Mouse (Mus musculus): ENCODE measurements around the gene Uqcr11. TPM values are rescaled to one million over a fixed set of nuclear protein-coding genes. Genes with fewer than 3 reads are reported as not detected.

Gene Uqcr11
- polyA plus RNA-seq, 1 experiment from 2014 or later, result 628 TPM

DNA sequence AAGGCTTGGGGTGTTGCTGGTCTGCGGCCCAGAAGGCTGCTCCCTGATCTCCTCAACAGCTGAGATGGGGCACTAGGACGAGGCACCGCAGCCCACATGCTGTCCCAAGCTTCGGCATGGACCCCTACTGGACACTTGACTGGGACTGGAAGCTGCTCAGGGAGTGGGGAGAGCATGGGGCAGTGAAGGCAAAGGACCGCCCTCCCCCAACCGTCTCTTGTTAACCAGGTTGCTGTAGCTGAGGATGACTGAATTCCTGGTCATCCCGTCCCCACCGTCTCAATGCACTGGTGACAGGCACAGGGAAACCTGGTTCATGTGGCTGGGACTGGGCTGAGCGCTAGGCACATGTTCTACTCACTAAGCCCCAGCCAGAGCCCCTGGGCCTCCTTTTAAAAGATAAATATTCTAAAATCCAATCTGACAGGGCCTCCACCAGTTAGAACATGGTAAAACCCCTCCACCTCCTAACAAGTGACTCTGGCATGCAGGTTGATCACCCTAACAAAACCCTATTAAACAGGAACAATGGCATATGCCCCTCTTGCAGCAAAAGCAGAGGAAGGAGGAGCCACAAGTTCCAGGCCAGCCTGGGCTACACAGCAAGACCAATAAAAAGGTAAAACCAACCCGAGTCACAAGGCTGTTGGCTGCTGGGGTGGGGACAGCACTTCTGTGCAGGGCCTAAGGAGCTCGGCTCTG is 9.7 kb downstream of the Uqcr11 start:
- no peak for ATAC-seq
- Histone ChIP-seq H3K9ac (peak overlapping the region; percentile 96), H3K27me3 (replicated peaks) (no peaks in the 10 kb centered on the region), H3K27ac (peak overlapping the region; percentile 99), H3K4me2 (peak overlapping the region; percentile 95), H3K4me1 (peaks cover 67% of the 10 kb centered on the region), H3K4me3 (peak overlapping the region; percentile 82), H3K36me3 (peaks cover 60% of the 10 kb centered on the region), H3K9me3 (replicated peaks) (no peaks in the 10 kb centered on the region)
- 74% methylated on average over 11 of the region's 11 CpGs for WGBS (ENCODE audit: insufficient replicate concordance)

DNA sequence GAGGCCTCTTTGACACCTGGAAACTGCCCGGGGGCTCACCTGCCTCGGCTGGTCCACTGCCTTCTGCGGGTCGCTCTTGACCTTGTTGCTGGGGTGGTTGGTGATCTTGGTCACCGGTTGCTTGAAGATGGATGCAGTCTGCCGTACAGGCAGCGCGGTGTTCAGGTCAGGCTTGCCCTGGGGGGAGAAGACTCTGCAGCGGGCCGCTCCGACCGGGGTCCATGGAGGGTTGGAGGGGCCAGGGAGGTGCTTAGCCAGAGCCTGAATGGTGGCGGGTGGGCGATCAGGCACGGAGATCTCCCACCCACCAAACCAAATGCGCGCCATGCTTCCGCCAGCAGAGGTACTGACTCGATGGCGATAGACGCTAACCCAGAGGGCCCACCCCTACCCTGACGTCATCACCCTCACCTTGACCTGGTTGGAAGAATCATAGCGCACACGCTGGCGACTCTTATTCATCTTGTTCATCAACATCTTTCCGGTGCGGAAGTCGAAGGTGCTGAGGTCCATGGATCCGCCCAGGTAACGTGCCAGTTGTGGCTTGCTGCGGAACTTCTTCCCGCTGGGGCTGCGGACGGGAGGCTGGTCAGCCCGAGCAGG is 11.5 kb downstream of the Uqcr11 start:
- Histone ChIP-seq H3K4me1 (peaks cover 54% of the 10 kb centered on the region), H3K36me3 (peaks cover 68% of the 10 kb centered on the region), H3K27me3 (replicated peaks) (no peaks in the 10 kb centered on the region), H3K9me3 (replicated peaks) (no peaks in the 10 kb centered on the region), H3K4me2 (no peak overlapping the region), H3K4me3 (no peak overlapping the region), H3K9ac (no peak overlapping the region), H3K27ac (no peak overlapping the region)
- 88% methylated on average over 35 of the region's 35 CpGs for WGBS (ENCODE audit: insufficient replicate concordance)
- no peak for ATAC-seq

DNA sequence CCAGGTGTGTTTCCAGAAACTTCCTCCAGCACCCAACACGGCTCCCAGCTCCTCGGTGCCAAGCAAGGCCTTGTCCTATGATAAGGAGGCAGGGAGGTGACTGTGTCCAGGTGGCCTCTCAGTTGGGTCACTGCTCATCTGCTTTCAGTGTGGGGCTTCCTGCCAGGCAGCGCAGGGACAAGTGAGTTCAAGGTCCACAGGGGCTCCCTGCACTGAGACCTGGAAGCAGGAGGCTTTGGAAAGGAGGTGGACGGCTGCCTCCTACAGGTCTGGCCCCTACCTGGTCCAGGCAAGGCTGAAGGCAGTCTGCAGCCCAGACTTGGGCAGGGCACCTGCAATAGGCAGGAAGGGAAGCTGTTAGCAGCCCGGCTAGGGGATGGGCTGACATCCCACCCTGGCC is 13.9 kb downstream of the Uqcr11 start:
- H3K9me3 ChIP-seq (replicated peaks), result no peaks in the 10 kb centered on the region
- no peak overlapping the region for H3K27ac ChIP-seq
- no peak for ATAC-seq
- no peak overlapping the region for H3K9ac ChIP-seq
- no peak overlapping the region for H3K4me3 ChIP-seq
- H3K4me1 ChIP-seq, result peaks cover 58% of the 10 kb centered on the region
- no peak overlapping the region for H3K4me2 ChIP-seq
- WGBS (ENCODE audit: insufficient replicate concordance), result 83% methylated on average over 5 of the region's 5 CpGs
- no peaks in the 10 kb centered on the region for H3K27me3 ChIP-seq (replicated peaks)
- H3K36me3 ChIP-seq, result peaks cover 73% of the 10 kb centered on the region

DNA sequence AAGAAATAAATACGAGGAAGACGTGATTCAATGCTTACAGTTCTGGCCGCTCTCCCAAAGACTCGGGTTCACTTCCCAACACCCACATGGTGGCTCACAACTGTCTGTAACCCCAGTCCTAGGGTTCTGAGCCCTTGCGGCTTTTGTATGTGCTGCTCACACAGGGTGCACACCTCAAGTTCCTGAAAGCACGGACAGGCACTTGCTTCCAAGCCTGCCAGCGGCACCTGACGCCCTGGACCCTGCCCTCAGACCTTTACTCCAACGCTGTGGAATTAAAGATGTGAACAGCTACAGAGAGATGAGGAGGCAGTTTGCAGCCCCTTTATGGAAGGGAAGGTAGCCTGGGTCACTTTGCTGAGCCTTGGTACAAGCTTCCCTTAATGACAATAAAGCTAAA is 15.9 kb downstream of the Uqcr11 start:
- Histone ChIP-seq H3K9ac (no peak overlapping the region), H3K36me3 (peaks cover 60% of the 10 kb centered on the region), H3K27me3 (replicated peaks) (0 out of 2 replicates have a peak, but pooled peaks cover 8% of the 10 kb centered on the region), H3K4me2 (no peak overlapping the region), H3K9me3 (replicated peaks) (no peaks in the 10 kb centered on the region), H3K27ac (peak overlapping the region; percentile 50; the same call in 1 of the 2 replicates), H3K4me3 (no peak overlapping the region), H3K4me1 (peaks cover 55% of the 10 kb centered on the region)
- WGBS (ENCODE audit: insufficient replicate concordance), result 84% methylated on average over 9 of the region's 9 CpGs
- no peak for ATAC-seq

DNA sequence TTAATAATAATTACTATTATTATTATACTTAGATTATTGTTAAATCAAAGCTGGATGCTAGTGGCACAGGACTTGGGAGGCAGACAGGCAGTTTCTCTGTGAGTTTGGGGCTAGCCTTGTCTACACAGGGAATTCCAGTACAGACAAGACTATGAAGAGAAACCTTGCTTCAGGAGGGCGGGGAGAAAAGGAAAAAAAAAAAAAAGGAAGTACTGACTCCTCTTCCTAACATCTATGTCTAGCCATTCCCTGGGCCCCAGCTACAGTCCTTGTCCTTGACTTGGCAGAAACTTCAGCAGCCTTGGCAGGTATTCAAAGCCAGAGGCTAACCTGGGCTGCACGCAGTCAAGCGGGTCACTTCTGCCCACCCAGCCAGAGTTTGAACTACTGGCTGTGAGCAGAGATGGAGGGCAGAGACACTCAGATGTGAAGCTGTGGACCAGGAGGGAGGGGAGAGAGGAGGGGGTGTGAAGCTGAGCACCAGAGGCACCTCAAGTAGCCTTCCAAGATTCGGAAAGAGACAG is 17.4 kb downstream of the Uqcr11 start:
- 68% methylated on average over 4 of the region's 4 CpGs for WGBS (ENCODE audit: insufficient replicate concordance)

DNA sequence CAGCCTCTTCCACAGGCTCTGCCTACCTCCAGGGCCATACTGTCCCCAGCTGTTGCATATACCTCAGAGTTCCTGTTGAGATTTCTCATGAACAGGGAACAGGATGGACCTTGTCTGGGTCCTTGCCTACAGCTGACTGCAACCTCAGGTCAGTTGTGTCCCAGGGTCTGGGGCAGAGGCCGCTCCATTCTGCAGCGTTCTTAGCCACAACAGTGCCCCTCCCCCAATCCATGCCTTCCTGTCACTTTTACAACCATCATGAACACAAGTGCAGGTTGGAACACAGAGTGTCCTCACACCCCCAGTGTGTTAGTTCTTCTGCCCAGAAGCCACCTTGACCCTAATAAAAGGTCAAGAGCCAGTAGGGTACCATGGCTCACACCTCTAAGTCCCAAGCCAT is 17.9 kb downstream of the Uqcr11 start:
- WGBS (ENCODE audit: insufficient replicate concordance), result 8% methylated on average over 2 of the region's 2 CpGs
- Histone ChIP-seq H3K4me3 (no peak overlapping the region), H3K27ac (peak overlapping the region; percentile 71; the same call in 1 of the 2 replicates), H3K4me2 (peak overlapping the region; percentile 94), H3K9ac (no peak overlapping the region; the same call in 1 of the 2 replicates), H3K9me3 (replicated peaks) (no peaks in the 10 kb centered on the region), H3K27me3 (replicated peaks) (peaks cover 8% of the 10 kb centered on the region; the same call in 1 of the 2 replicates), H3K4me1 (peaks cover 61% of the 10 kb centered on the region), H3K36me3 (peaks cover 41% of the 10 kb centered on the region)
- no peak for ATAC-seq

More for the DNA sequence above, 17.4 kb downstream of the Uqcr11 start:
- Histone ChIP-seq H3K27me3 (replicated peaks) (peaks cover 8% of the 10 kb centered on the region; the same call in 1 of the 2 replicates), H3K4me3 (no peak overlapping the region), H3K9ac (no peak overlapping the region), H3K4me2 (no peak overlapping the region; the same call in 1 of the 2 replicates), H3K27ac (no peak overlapping the region), H3K36me3 (peaks cover 46% of the 10 kb centered on the region), H3K9me3 (replicated peaks) (no peaks in the 10 kb centered on the region), H3K4me1 (peaks cover 59% of the 10 kb centered on the region)
- ATAC-seq, result no peak

DNA sequence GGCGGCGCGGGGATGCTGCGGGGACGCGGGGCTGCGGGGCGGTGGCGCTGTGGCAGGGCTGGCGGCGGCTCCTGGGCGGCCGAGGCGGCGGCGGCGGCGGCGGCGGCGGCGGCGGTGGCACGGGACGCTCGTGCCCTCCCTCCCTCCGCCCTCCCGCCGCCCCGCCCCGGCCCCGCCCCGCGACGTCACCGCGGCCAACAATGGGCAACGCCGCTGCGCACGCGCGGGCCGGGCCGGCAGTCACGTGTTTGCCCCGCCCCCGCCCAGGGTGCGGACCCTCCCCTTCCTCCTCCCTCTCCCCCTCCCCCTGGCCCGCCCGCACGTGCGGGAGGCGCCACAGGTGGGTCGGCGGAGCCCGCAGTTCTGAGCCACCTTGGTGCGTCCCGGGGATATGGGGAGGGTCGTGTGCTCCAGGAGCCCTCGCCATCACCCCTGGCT is 19.1 kb downstream of the Uqcr11 start, which contains the start of gene Mex3d:
Mex3d (minus strand) TSS at position 138 of the 438 bp plus-strand sequence.
- peak within 1 kb of the TSS; percentile 71 for H3K27ac ChIP-seq
- ATAC-seq, result peak; percentile 40; the same call in 1 of the 2 replicates
- no peaks in the 10 kb centered on the region for H3K9me3 ChIP-seq (replicated peaks)
- H3K36me3 ChIP-seq, result peaks cover 36% of the 10 kb centered on the region
- H3K9ac ChIP-seq, result peak within 1 kb of the TSS; percentile 80
- H3K4me1 ChIP-seq, result peaks cover 59% of the 10 kb centered on the region
- peak within 1 kb of the TSS; percentile 73 for H3K4me3 ChIP-seq
- peak within 1 kb of the TSS; percentile 94 for H3K4me2 ChIP-seq
- H3K27me3 ChIP-seq (replicated peaks), result peaks cover 8% of the 10 kb centered on the region; the same call in 1 of the 2 replicates
- WGBS (ENCODE audit: insufficient replicate concordance), result under 1% methylated on average over 34 of the region's 61 CpGs

DNA sequence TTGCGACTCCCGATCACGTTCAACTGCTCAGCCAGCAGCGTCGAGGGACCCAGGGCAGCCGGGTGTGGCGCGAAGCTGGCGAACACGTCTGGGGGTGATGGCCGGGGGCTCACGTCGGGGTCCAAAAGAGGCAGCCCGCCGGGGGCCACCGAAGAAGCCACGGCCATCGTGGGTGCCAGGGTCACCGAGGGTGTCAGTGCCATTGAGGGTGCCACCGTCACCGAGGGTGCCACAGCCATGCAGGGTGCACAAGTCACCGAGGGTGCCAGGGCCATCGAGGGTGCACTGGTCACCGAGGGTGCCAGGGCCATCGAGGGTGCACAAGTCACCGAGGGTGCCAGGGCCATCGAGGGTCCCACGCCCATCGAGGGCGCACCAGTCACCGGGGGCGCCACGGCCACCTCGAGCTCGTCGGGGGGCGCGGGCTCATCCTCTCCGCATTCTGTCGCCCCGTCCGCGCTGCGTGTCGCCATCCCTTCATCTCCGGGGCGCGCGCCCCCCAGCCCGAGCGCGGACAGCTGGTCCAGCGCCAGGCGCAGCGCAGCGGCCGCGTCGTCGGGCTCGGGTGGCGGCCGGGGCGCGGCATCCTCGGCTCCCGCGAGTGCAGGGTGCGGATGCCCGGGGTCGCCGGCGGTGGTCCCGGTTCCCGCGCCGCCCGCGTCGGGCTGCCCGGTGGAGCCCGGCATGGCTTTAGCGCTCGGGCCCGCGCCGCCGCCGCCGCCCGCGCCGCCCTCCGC is 19.7 kb downstream of the Uqcr11 start:
- peak overlapping the region; percentile 94 for H3K4me2 ChIP-seq
- H3K9ac ChIP-seq, result peak overlapping the region; percentile 80
- H3K27me3 ChIP-seq (replicated peaks), result peaks cover 8% of the 10 kb centered on the region; the same call in 1 of the 2 replicates
- peaks cover 36% of the 10 kb centered on the region for H3K36me3 ChIP-seq
- peak overlapping the region; percentile 73 for H3K4me3 ChIP-seq
- no peaks in the 10 kb centered on the region for H3K9me3 ChIP-seq (replicated peaks)
- H3K27ac ChIP-seq, result peak overlapping the region; percentile 65
- WGBS (ENCODE audit: insufficient replicate concordance), result under 1% methylated on average over 91 of the region's 94 CpGs
- ATAC-seq, result no peak
- H3K4me1 ChIP-seq, result peaks cover 59% of the 10 kb centered on the region

DNA sequence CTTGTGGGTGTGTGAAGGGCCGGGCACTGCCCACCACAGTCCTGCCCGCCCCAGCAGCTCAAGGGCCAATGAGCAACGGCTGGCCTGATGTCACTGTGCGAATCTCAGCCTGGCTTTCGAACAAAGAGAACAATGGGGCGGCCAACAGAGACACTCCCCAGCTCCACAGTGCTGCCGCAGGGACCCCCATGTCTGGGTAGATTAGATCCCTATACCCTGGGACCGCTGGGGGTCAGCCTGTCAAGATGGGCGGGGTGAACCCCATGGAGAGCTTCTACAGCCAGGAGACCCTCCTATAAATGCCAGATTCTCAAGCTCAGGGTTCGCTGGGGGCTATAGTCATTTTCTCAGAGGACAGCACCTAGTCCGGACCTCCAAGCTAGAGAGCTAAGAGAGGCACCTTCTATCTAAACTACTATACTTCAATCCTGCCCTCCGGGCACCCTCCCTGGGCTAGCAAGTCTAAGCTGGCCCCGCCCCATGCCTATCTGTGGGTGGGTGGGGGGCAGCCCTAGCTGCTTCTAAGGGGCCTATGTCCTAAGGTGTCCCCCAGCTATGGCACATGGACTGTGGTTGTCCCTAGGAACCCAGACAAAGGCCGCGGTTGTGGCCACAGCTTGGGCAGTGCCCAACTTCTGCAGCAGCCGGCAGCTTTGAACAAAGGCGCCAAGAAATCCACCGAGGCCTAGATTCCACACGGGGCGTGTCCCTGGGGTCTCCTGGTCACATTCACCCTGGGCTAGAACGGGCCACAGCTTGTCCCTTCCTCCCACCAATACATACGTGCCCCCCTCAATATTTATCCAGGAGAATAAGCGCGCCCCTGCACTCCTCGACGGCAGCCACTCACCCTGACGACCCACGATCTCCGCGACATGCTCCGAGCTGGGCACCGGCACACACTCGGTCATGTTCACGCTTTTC is 20.6 kb downstream of the Uqcr11 start:
- Histone ChIP-seq H3K9me3 (replicated peaks) (no peaks in the 10 kb centered on the region), H3K4me3 (peak overlapping the region; percentile 73), H3K9ac (peak overlapping the region; percentile 80), H3K4me2 (peak overlapping the region; percentile 94), H3K27ac (peak overlapping the region; percentile 73), H3K36me3 (peaks cover 36% of the 10 kb centered on the region), H3K27me3 (replicated peaks) (peaks cover 8% of the 10 kb centered on the region; the same call in 1 of the 2 replicates), H3K4me1 (peaks cover 59% of the 10 kb centered on the region)
- no peak for ATAC-seq
- WGBS (ENCODE audit: insufficient replicate concordance), result 14% methylated on average over 34 of the region's 34 CpGs

DNA sequence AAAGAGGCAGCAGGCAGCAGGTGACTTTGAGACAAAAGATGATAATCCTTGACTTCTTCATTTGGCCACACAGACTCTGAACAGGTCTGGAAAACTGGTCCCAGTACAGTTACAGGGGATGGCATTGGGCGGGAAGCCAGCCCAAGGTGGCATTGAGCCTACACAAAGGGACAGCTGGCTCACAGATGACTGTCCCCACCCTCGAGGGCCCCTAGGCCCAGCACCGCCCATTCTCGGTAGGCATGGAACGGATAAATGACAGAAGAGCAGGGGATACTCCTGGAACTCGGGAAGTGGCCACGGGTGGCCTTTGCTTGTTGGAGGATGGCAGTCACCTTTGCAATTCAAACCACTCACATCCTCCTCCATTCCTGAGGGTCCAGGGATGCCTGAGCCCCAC is 21.3 kb downstream of the Uqcr11 start:
- H3K27ac ChIP-seq, result peak overlapping the region; percentile 73
- H3K27me3 ChIP-seq (replicated peaks), result peaks cover 8% of the 10 kb centered on the region; the same call in 1 of the 2 replicates
- H3K9ac ChIP-seq, result peak overlapping the region; percentile 80
- ATAC-seq, result no peak
- H3K4me3 ChIP-seq, result peak overlapping the region; percentile 73
- WGBS (ENCODE audit: insufficient replicate concordance), result 37% methylated on average over 7 of the region's 7 CpGs
- peaks cover 59% of the 10 kb centered on the region for H3K4me1 ChIP-seq
- peaks cover 34% of the 10 kb centered on the region for H3K36me3 ChIP-seq
- peak overlapping the region; percentile 94 for H3K4me2 ChIP-seq
- H3K9me3 ChIP-seq (replicated peaks), result no peaks in the 10 kb centered on the region
